Mouse (Mus musculus): ENCODE measurements around the gene Wdhd1.

DNA sequence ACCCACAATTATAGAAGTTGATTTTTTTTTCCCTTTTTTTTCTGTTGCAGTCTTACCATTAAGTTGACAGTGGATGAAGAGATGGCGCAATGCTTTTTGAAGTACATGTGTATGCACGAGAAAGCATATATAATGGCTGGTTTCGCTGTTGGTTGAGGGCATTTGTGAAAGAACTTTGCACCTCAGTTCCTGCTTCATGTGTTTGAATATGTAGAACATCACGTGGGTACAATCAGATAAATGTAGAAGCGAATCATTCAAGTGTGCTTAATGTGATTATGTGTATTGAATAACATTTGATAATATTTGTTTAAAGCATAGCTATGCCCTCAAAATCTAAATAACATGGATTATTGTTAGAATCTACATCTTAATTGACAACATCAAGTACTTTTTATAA, 42.7 kb upstream of the Wdhd1 start:
- no peak for TF ChIP-seq CTCF (IDR thresholded peaks at IDR 0.05; ENCODE audit: control insufficient read depth, insufficient read depth, insufficient replicate concordance, low read depth, low read length)
- no peak for TF ChIP-seq POLR2A (IDR thresholded peaks at IDR 0.05; ENCODE audit: control insufficient read depth, low read depth, low read length)

All from testis, adult 2 months (tissue).